Mouse (Mus musculus): ENCODE measurements at regions not wholly inside any gene's neighbourhood (a gene's known extent, or its start where the extent isn't known, plus 50 kb on each side); places are given as distances from the start of the nearest gene placed in this dataset.
A peak's percentile ranks its signal among the peaks of the same experiment; 100 is the strongest.
"Not testable (repeated sequence)": the region's sequence is repeated elsewhere in the genome, so short reads cannot be mapped to it uniquely, and the experiment has no call there.

DNA sequence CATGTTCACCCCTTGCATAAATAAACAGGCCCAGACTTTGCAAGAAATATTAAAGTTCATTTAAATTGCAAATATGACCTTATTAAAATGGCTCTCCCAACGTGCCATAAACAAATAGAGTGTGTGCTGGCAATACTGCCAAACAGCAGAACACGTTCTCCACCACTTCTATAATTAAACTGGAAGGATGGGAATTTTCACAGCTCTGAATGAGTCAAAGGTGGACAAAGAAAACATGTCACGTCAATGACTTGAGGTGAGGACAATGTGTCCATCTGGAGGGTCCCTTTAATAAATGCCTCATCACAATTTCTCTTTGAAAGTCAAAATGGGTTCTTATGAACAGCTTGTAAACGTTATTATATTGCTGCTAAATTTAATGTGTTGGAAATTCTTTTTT is 114.8 kb downstream of the Galc start:
- no peak for DNase-seq (ENCODE audit: extremely low spot score in 1 of 2, low spot score in 1 of 2)

DNA sequence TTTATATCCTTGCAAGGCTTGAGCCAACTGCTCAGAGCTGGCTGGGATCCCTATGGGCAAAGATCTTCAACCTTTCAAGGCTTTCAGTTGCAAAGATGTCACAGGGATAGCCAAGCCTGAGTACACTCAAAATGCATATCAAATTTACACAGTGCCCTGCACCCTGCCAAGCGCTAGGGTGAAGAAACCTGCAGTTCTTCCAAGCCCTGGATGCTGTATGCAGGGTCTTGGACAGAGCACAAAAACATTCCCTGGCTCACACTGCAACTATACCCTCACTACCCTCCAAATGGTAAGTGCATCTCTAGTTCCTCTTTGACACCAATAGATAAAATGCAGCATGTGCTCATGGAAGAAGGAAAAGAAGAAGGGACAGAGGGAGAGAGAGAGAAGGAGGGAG is 116.1 kb downstream of the Galc start:
- no peak for DNase-seq (ENCODE audit: extremely low spot score in 1 of 2, low spot score in 1 of 2)

DNA sequence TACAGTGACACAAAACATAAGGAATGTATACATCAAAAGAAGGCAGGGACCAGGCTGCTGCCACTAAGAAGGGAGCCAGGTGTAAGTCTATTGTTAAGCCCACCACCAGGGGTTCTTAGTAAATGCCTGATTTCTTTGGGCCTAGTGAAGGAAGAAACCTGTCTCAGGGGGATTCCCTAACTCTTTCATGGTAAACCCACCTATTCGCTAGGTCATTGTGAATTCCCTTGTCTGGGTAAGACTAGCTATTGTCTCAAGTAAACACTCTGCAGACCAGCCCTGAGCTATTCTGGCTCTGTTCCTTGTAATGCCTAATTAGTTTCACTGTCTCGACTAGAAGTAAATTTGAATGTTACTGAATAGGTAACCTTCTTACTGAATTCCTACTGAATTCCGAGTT is 119.4 kb downstream of the Galc start:
- not testable (repeated sequence) for DNase-seq (ENCODE audit: extremely low spot score in 1 of 2, low spot score in 1 of 2)

- no peak for DNase-seq (ENCODE audit: extremely low spot score in 1 of 2, low spot score in 1 of 2)
Observed at GRCm38 (mm10) chr12:98131276-98131675, 128.0 kb downstream of the Galc start.

DNA sequence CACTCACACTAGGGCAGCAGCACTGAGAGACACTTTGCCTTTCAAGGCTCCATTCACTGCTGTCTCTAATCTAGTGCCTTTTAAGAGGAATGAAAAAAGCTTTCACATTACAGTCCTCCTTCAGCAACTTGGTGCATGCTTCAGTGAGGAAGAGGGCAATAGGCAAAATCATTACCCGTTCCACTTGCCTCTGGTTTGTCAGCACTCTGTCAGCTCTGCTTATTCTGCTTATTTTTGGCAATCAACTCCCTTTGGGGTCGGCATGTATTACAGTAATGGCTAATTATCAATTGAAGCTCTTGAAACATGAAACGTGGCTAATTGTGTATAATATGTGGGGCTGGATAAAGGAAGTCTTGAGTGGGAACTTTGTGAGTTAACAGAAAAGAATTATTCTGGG is 135.7 kb downstream of the Galc start:
- no peak for DNase-seq (ENCODE audit: extremely low spot score in 1 of 2, low spot score in 1 of 2)

GRCm38 (mm10) chr12:98108039-98108438 is 151.2 kb downstream of the Galc start:
- DNase-seq (ENCODE audit: extremely low spot score in 1 of 2, low spot score in 1 of 2) = no peak

DNA sequence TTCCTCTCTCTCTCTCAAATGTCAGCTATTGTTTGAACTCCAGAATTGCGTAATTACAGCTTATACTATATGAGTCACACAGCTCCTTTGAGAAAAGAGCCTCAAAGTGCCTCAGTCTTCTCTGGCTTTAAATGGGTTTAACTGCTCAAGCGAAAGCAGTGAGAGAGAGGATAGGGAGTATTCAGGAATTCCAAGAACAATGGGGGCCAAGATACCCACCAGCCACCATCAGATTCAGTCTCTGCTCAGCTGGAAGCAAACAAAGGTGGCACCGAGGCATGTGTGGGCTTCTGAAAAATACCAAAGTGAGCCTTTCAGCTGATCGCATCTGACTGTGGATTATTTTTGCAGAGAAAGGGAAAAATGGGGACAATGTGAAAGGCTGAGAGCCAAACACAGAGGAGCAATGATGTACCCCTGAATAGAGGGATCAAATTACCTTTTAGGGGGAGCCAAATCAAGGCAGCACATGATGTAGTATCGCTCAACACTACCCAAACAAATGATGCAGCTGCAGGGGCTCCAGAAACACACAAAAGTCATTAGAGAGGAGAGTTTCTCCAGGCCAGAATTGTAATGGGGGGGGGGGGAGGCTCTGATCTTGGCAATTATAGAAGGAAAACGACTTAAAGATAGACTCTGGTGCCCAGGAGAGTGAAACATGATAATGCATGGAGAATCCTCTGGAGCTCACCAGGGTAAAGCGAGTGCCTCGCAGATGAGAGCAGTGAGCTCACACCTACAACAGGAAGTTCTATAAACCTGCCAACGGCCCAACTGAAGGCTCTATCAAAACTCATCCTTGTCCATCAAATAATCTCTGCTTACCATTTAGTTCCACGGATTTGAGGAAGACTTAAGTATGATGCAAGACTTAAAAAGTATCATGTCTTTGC is 152.2 kb downstream of the Galc start:
- DNase-seq (ENCODE audit: extremely low spot score in 1 of 2, low spot score in 1 of 2) = no peak

DNA sequence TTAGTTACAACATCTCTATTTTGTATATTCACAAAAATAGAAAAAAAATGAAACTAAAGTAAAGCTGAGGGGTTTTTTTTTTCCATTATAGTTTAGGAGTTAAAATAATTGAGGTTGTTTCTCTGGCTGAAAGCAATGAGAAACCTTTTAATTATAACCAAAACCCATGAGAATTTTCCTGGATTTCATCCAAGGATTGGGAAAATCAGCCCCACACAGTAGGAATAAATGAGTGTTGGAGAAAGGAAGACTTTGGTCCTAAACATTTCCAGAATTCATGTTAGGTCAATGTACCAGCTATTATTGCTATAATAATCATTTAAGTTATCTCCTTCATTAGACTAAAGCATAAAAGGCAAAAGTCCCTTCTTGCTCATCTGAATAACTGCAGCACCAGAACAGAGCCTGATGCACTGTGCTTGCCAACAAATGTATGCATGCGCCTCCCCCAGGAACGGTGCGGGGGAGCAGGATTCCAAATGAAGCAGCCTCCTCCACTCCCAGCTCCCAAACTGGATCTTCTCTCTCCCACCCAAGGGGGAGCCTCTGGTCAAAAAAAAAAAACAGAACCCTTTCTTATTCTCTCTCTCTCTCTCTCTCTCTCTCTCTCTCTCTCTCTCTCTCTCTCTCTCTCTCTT is 153.0 kb downstream of the Galc start:
- DNase-seq (ENCODE audit: extremely low spot score in 1 of 2, low spot score in 1 of 2) = peak in 1 of 2 experiments; percentile 21

- no peak for DNase-seq (ENCODE audit: extremely low spot score in 1 of 2, low spot score in 1 of 2)
Observed at GRCm38 (mm10) chr12:98105749-98106148, 153.5 kb downstream of the Galc start.

DNA sequence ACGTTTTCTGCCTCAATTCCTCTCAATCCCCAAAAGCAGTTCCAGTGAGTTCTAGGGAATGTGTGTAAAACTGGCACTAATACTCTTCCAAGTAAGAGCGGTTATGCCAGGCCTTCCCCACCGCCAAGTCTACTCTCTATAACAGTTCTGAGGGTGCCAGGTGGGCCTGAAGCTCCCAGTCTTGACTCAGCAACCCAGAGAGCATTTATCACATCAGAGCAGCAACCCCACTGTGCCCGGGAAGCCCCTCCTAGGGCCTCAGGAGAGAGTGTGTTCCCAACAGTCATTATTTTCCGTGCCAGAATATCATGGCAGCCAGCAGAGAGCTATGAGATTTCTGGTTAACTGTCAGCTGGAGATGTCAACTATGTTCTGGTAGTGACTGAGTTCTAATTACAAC is 169.1 kb downstream of the Galc start:
- DNase-seq (ENCODE audit: extremely low spot score in 1 of 2, low spot score in 1 of 2) = no peak

DNA sequence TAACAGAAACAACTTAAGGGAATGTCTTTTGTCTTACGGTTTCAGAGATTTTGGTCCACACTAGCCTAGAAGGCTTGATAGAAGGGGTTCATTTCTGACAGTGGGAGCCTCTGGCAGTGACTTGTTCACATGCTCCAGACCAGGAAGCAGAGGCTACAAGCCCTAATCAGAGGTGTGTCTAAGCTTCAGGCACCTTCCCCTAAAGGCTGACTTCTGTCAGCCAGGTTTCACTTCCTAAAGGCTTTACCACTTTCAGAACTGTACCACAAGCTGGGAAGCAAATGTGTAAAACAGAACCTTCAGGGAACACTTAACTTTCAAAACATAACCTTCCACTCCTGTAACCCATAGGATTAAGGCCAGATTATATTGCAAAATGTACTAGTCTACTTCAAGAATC is 180.9 kb downstream of the Galc start:
- no peak for DNase-seq (ENCODE audit: extremely low spot score in 1 of 2, low spot score in 1 of 2)

DNA sequence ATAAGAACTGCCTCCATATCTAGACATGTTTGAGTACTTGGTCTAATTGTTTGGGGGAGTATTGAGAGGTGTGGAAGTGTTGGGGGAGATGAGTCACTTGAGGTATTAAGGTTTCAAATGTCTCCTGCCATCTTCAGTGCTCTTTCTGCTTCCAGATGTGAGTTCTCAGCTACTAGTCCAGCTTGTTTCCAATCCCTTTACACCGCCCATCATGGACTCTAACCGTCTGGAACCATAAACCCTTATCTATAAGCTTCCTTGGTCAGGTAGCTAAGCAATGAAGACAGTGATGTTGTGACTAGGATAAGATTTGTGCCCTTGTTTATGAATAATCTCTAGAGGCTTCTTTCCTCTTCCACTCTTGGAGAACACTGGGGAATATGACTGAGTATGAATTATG is 183.7 kb downstream of the Galc start:
- DNase-seq (ENCODE audit: extremely low spot score in 1 of 2, low spot score in 1 of 2) = no peak

GRCm38 (mm10) chr12:98069110-98069509 is 190.1 kb downstream of the Galc start:
- no peak for DNase-seq (ENCODE audit: extremely low spot score in 1 of 2, low spot score in 1 of 2)

GRCm38 (mm10) chr12:98059419-98060180 is 199.7 kb downstream of the Galc start:
- no peak for DNase-seq (ENCODE audit: extremely low spot score in 1 of 2, low spot score in 1 of 2)

DNA sequence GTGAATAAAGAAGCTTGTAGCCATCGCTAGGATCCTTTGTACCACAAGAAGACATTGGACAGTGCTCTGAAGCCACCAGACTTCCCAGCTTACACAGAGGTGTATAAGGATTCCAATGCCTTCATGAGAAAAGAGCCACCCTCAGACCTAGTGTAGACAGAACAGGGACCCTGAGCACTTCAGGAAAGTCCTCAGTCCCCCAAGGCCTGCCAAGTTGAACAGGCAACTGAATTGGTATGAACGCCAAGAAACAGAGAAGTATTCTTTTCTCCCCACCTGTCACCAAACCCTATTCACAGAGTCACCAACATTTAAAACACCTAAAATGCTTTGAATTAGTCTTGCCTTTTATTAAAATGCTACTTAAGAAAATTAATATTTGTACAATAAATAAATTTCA is 200.3 kb downstream of the Galc start:
- no peak for DNase-seq (ENCODE audit: extremely low spot score in 1 of 2, low spot score in 1 of 2)

GRCm38 (mm10) chr12:98050934-98051333 is 208.3 kb downstream of the Galc start:
- DNase-seq (ENCODE audit: extremely low spot score in 1 of 2, low spot score in 1 of 2) = no peak

GRCm38 (mm10) chr12:98050500-98050899 is 208.8 kb downstream of the Galc start:
- no peak for DNase-seq (ENCODE audit: extremely low spot score in 1 of 2, low spot score in 1 of 2)

GRCm38 (mm10) chr12:98050057-98050456 is 209.2 kb downstream of the Galc start:
- DNase-seq (ENCODE audit: extremely low spot score in 1 of 2, low spot score in 1 of 2) = no peak

GRCm38 (mm10) chr12:98047765-98048164 is 211.5 kb downstream of the Galc start:
- no peak for DNase-seq (ENCODE audit: extremely low spot score in 1 of 2, low spot score in 1 of 2)

DNA sequence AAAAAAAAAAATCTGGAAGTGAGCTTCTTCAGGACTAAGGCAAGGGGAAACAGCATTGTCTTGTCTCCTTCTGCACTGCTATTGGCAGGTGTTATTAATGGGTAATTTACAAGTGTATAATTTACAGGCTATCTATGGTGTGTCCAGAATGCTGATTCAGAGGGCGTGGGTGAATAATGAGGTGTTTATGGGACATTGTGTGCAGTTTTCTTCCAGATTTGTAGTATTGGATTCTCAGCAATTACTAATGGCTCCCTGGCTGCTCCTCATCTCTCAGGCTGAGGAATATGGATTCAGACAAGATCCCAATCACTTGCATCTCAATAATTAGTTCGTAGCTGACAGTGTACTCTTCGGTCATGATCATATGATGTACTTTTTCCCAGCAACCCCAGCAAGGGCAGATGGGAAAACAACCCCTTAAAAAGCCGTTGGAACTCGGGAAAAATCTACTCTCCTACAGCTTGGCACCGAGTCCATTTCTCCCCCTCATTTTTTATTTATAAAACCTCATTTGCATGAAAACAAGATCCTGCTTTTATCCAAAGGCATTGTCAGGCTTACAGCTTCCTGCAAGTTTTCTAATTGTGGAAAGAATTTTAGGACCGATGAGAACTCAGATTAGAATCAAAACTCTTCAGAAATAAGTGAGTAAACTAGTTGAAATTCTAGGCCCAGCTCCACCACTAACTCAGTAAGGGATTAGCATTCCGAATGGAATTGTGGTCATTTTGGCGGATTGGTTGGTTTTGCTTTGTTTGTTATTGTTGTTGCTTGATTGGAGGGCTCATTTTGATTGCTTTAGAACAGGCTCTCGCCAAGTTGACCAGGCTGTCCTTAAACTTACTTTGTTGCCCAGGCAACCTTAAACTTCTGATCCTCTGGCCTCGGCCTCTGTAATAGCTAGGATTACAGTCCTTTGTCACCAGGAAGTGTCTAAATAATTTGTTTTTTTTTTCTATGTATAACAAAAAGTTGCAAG is 212.5 kb downstream of the Galc start:
- no peak for DNase-seq (ENCODE audit: extremely low spot score in 1 of 2, low spot score in 1 of 2)

All from layer of hippocampus, postnatal 25 days (tissue).